Mouse (Mus musculus) embryonic facial prominence, embryonic 12.5 days (tissue): ENCODE results near the gene Toe1. TPM values are rescaled to one million over a fixed set of nuclear protein-coding genes. Genes with fewer than 3 reads are reported as not detected.
A peak's percentile ranks its signal among the peaks of the same experiment; 100 is the strongest.
"Not testable (repeated sequence)": the region's sequence is repeated elsewhere in the genome, so short reads cannot be mapped to it uniquely, and the experiment has no call there.

Experiments
- ATAC-seq: fragments of 200-750 bp; cut with Nextera tagmentation; 2 replicates; pipeline ENCODE4 v1.8.0; 2017; ENCODE audit not compliant: insufficient number of reproducible peaks, insufficient read depth, low FRiP score, low TSS enrichment
- H3K27ac ChIP-seq: fragments of 300-500 bp; sonication (generic); 2 replicates; pipeline ENCODE4 v1.5.1; 2016; ENCODE audit warnings: mild to moderate bottlenecking
- H3K27me3 ChIP-seq: fragments of 300-500 bp; sonication (generic); 2 replicates; pipeline ENCODE4 v1.6.1; 2016; ENCODE audit warnings: mild to moderate bottlenecking, moderate library complexity
- H3K36me3 ChIP-seq: fragments of 300-500 bp; sonication (generic); 2 replicates; pipeline ENCODE4 v1.6.1; 2016; ENCODE audit warnings: mild to moderate bottlenecking
- H3K4me1 ChIP-seq: fragments of 300-500 bp; sonication (generic); 2 replicates; pipeline ENCODE4 v1.6.1; 2016
- H3K4me2 ChIP-seq: fragments of 300-500 bp; sonication (generic); replicated peaks from 2 replicates; pipeline ENCODE4 v1.6.1; 2016; ENCODE audit warnings: mild to moderate bottlenecking, moderate library complexity
- H3K4me3 ChIP-seq: fragments of 300-500 bp; sonication (generic); 2 replicates; pipeline ENCODE4 v1.5.1; 2016; ENCODE audit warnings: mild to moderate bottlenecking
- H3K9ac ChIP-seq: fragments of 300-500 bp; sonication (generic); 2 replicates; pipeline ENCODE4 v1.6.1; 2016; ENCODE audit warnings: mild to moderate bottlenecking, moderate library complexity
- H3K9me3 ChIP-seq: fragments of 300-500 bp; sonication (generic); 2 replicates; pipeline ENCODE4 v1.6.1; 2016; ENCODE audit warnings: mild to moderate bottlenecking, moderate library complexity
- WGBS: fragments of 180-500 bp; shearing (Covaris S2); methylation state at CpG from one replicate; pipeline ENCODE4 v1.1.7; 2016; 5-methylcytosine and 5-hydroxymethylcytosine counted together
- polyA plus RNA-seq: library from polyadenylated mRNA; unstranded; fragments of >200 nt; fragmentation: Nextera tagmentation; extraction: Ambion mirVana; gene quantifications from 2 replicates; pipeline ENCODE4 v1.2.1, GENCODE M21; 2016

The Toe1 gene
- 37.7 and 37.9 TPM in 2 replicates for polyA plus RNA-seq

GRCm38 (mm10) chr4:116807197-116808129 lies at the start of gene Toe1, which contains the start of gene Mutyh:
TSS of gene Toe1 (minus strand) at chr4:116807640.
TSS of gene Mutyh (plus strand) at chr4:116807723.
- Histone ChIP-seq H3K27me3 (no peaks in the 10 kb centered on the region), H3K36me3 (peaks cover 33% of the 10 kb centered on the region), H3K4me3 (peak within 1 kb of the TSS; percentile 68), H3K27ac (peak within 1 kb of the TSS; percentile 82), H3K4me1 (peaks cover 9% of the 10 kb centered on the region), H3K4me2 (peak within 1 kb of the TSS; percentile 66), H3K9me3 (no peaks in the 10 kb centered on the region), H3K9ac (peak within 1 kb of the TSS; percentile 68)
- under 1% methylated on average over 58 of the region's 58 CpGs for WGBS
- peak; percentile 97 for ATAC-seq

DNA sequence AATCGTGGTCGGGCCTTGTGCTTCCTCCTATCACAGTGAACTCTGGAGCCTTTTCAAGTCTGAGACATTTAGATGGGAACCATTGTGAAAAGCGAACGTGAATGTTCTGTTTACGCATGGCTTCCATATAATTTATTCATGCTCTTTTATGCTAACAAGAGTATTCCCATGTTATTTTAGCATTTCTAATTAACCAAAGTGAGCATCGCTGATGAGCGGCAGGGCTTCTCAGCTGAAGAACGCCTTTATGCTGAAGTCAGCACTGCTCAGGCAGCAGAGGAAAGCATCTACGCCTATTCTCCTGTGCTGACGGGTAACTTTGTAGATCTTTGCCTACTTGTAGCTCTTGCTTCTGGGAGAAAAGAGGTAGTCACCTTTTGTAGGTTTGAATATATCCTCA lies 49.8 kb upstream of the Toe1 start:
- WGBS, result 91% methylated on average over 10 of the region's 10 CpGs

GRCm38 (mm10) chr4:116854286-116854685 lies 46.8 kb upstream of the Toe1 start:
- H3K9ac ChIP-seq, result no peak overlapping the region
- no peaks in the 10 kb centered on the region for H3K36me3 ChIP-seq
- no peak overlapping the region for H3K4me2 ChIP-seq
- WGBS, result 11% methylated on average over 2 of the region's 2 CpGs
- H3K27ac ChIP-seq, result no peak overlapping the region
- H3K27me3 ChIP-seq, result no peaks in the 10 kb centered on the region
- ATAC-seq, result no peak
- H3K4me1 ChIP-seq, result no peaks in the 10 kb centered on the region
- no peak overlapping the region for H3K4me3 ChIP-seq
- no peaks in the 10 kb centered on the region for H3K9me3 ChIP-seq

More for the DNA sequence above, 49.8 kb upstream of the Toe1 start:
- no peak overlapping the region for H3K4me3 ChIP-seq
- H3K9me3 ChIP-seq, result no peaks in the 10 kb centered on the region
- ATAC-seq, result no peak
- no peak overlapping the region for H3K27ac ChIP-seq
- H3K36me3 ChIP-seq, result no peaks in the 10 kb centered on the region
- no peaks in the 10 kb centered on the region for H3K27me3 ChIP-seq
- H3K4me2 ChIP-seq, result no peak overlapping the region
- H3K9ac ChIP-seq, result no peak overlapping the region
- no peaks in the 10 kb centered on the region for H3K4me1 ChIP-seq

- Histone ChIP-seq H3K36me3 (no peaks in the 10 kb centered on the region), H3K4me3 (no peak overlapping the region), H3K27ac (no peak overlapping the region), H3K27me3 (no peaks in the 10 kb centered on the region), H3K4me1 (no peaks in the 10 kb centered on the region), H3K9me3 (no peaks in the 10 kb centered on the region), H3K4me2 (no peak overlapping the region), H3K9ac (no peak overlapping the region)
- whole genome bisulfite sequencing, result 80% methylated on average over 3 of the region's 3 CpGs
- no peak for ATAC-seq
Measured at GRCm38 (mm10) chr4:116849901-116850300, 42.5 kb upstream of the Toe1 start.

DNA sequence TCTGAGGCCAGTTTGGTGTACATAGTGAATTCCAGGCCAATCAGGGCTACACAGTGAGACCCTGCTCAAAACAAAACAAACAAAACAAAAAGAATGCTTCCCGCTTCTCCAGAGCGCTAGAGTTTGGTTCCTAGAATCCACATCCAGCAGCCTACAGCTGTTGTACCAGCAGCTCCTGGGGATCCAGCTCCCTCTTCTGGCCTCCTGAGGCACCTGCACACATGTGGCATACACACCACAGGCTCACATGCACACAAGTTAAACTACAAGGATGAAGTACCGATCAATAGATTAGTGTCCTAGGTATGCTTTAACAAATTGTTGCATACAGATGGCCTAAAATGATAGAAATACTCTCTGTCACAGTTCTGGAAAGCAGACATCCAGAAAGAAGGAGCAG lies 36.9 kb upstream of the Toe1 start:
- WGBS, result 93% methylated on average over 3 of the region's 3 CpGs
- H3K4me3 ChIP-seq, result no peak overlapping the region
- no peak overlapping the region for H3K9ac ChIP-seq
- peaks cover 11% of the 10 kb centered on the region; the same call in 1 of the 2 replicates for H3K27me3 ChIP-seq
- ATAC-seq, result no peak
- H3K4me1 ChIP-seq, result no peaks in the 10 kb centered on the region
- H3K9me3 ChIP-seq, result no peaks in the 10 kb centered on the region
- H3K27ac ChIP-seq, result no peak overlapping the region
- H3K36me3 ChIP-seq, result no peaks in the 10 kb centered on the region
- no peak overlapping the region for H3K4me2 ChIP-seq

DNA sequence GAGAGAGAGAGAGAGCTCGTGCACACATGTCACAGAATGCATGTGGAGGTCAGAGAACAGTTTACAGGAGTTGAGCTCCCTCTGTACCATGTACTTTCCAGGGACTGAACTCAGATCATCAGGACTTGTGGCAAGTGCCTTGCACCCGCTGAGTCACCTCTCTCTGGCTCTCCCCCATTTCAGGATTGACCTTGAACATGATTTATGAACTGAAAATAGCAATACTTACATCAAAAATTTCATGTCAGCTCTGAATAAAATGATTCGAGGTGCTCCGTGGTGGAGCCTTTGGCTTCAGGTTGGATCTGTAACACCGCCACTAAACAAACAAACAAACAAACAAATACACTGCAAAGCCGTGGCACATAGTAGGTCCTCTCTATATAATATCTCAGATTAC lies 33.4 kb upstream of the Toe1 start:
- no peak overlapping the region for H3K4me2 ChIP-seq
- H3K27me3 ChIP-seq, result peaks cover 17% of the 10 kb centered on the region
- H3K27ac ChIP-seq, result no peak overlapping the region
- no peaks in the 10 kb centered on the region for H3K4me1 ChIP-seq
- ATAC-seq, result no peak
- 85% methylated on average over 6 of the region's 6 CpGs for WGBS
- no peaks in the 10 kb centered on the region for H3K36me3 ChIP-seq
- no peaks in the 10 kb centered on the region for H3K9me3 ChIP-seq
- no peak overlapping the region for H3K4me3 ChIP-seq
- H3K9ac ChIP-seq, result no peak overlapping the region

DNA sequence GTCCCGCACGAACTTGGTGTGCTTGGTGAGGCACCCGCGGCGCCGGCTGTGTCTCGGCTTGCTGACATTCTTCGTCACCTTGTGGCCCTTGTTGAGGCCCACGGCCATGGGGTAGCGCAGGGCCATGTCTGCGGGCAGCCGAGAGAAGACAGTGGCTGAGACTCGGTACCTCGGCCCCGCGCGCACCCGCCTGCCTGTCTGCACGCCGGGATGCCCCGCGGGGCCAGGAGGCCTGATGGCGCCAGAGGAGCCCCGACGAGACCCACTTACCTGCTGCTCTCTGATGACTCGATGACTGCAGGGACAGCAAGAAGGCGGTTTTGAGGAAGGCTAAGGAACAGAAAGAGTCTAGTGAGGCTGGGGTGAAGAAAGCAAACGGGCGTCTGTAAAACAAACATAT lies 32.7 kb upstream of the Toe1 start:
- 36% methylated on average over 24 of the region's 29 CpGs for WGBS
- H3K4me1 ChIP-seq, H3K4me3 ChIP-seq, H3K9ac ChIP-seq, H3K36me3 ChIP-seq, ATAC-seq, H3K9me3 ChIP-seq, H3K27ac ChIP-seq: not testable (repeated sequence)
- H3K27me3 ChIP-seq, result peaks cover 17% of the 10 kb centered on the region
- H3K4me2 ChIP-seq, result peak overlapping the region; percentile 35

- Histone ChIP-seq H3K36me3 (no peaks in the 10 kb centered on the region), H3K9me3 (no peaks in the 10 kb centered on the region), H3K27me3 (peaks cover 17% of the 10 kb centered on the region), H3K4me1 (no peaks in the 10 kb centered on the region), H3K27ac (no peak overlapping the region), H3K9ac (no peak overlapping the region), H3K4me2 (no peak overlapping the region), H3K4me3 (no peak overlapping the region)
- 21% methylated on average over 2 of the region's 2 CpGs for WGBS
- no peak for ATAC-seq
Measured at GRCm38 (mm10) chr4:116838999-116839398, 31.6 kb upstream of the Toe1 start.

DNA sequence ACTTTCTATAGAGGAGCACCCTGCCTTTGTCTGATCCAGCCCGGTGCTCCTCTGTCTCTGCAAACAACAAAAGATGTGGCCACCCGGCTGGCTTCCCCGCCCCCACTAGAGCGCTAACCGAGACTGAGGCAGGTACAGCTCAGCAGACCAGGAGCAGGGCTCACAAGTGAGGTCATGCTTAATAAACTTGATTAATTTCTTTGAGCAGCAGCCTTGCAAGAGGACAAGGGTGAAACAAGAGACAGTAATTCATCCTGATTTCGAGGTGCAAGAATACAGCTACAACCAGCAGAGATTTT lies 22.6 kb upstream of the Toe1 start:
- H3K27ac ChIP-seq, result no peak overlapping the region
- ATAC-seq, result no peak
- H3K27me3 ChIP-seq, result no peaks in the 10 kb centered on the region
- no peaks in the 10 kb centered on the region for H3K9me3 ChIP-seq
- no peaks in the 10 kb centered on the region for H3K36me3 ChIP-seq
- 17% methylated on average over 6 of the region's 6 CpGs for WGBS
- H3K4me3 ChIP-seq, result no peak overlapping the region
- peaks cover 5% of the 10 kb centered on the region for H3K4me1 ChIP-seq
- H3K9ac ChIP-seq, result no peak overlapping the region
- no peak overlapping the region for H3K4me2 ChIP-seq

DNA sequence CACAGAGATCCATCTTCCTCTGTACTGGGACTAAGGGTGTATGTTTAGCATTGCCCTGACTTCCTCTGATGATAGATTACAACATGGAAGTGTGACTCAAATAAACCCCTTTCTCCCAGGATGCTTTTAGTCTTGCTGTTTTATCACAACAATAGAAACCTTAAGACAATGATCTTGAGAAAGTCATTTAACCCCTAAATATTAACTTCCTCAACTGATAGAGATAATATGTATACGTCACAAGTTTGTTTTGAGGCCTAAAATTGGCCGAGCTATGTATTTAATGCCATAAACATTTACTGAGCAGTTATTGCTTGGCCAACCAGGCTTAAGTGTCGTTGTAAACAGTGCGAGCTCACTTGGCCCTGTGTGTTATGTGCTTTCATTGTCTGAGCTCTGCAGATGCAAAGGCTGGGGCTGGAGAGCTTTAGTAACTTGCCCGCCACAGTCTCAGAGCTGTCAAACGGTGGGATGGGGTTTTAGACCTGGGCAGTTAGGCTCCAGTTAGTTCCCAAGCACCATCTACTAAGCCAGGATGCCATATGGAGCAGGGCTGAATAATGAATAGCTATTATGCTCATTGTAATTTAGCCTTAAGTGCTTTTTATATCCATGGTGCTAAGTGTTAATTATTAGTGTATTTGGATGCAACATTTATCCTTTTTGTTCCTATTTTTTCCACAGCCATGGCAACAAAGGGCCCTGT lies 22.1 kb upstream of the Toe1 start:
- H3K9me3 ChIP-seq, result no peaks in the 10 kb centered on the region
- no peak overlapping the region for H3K4me3 ChIP-seq
- H3K27me3 ChIP-seq, result no peaks in the 10 kb centered on the region
- no peak overlapping the region for H3K4me2 ChIP-seq
- H3K27ac ChIP-seq, result no peak overlapping the region
- no peak for ATAC-seq
- WGBS, result 61% methylated on average over 6 of the region's 6 CpGs
- H3K4me1 ChIP-seq, result peaks cover 6% of the 10 kb centered on the region
- H3K36me3 ChIP-seq, result no peaks in the 10 kb centered on the region
- H3K9ac ChIP-seq, result no peak overlapping the region

GRCm38 (mm10) chr4:116827819-116828218 lies 20.4 kb upstream of the Toe1 start:
- Histone ChIP-seq H3K27me3 (no peaks in the 10 kb centered on the region), H3K4me2 (no peak overlapping the region), H3K4me1 (peaks cover 6% of the 10 kb centered on the region), H3K27ac (no peak overlapping the region), H3K9ac (no peak overlapping the region), H3K9me3 (no peaks in the 10 kb centered on the region), H3K4me3 (no peak overlapping the region), H3K36me3 (no peaks in the 10 kb centered on the region)
- WGBS, result 1% methylated on average over 4 of the region's 4 CpGs
- no peak for ATAC-seq

GRCm38 (mm10) chr4:116824541-116825004 lies 17.1 kb upstream of the Toe1 start:
- Histone ChIP-seq H3K4me2 (peak overlapping the region; percentile 67), H3K4me1 (peaks cover 13% of the 10 kb centered on the region), H3K27ac (peak overlapping the region; percentile 69), H3K9ac (peak overlapping the region; percentile 65), H3K27me3 (peaks cover 19% of the 10 kb centered on the region), H3K4me3 (peak overlapping the region; percentile 49), H3K9me3 (no peaks in the 10 kb centered on the region), H3K36me3 (no peaks in the 10 kb centered on the region)
- 2% methylated on average over 29 of the region's 29 CpGs for WGBS
- ATAC-seq, result no peak
